Mouse (Mus musculus) urinary bladder, adult 18-20 months (tissue): ENCODE results near the gene Kif26b.

ENCODE experiments used
- DNase-seq, 2 experiments: peaks; one replicate each; pipeline ENCODE4 v3.0.0; 2022; ENCODE audit warnings: low spot score in 2 of 2, mixed read lengths in 2 of 2

Gene Kif26b

DNA sequence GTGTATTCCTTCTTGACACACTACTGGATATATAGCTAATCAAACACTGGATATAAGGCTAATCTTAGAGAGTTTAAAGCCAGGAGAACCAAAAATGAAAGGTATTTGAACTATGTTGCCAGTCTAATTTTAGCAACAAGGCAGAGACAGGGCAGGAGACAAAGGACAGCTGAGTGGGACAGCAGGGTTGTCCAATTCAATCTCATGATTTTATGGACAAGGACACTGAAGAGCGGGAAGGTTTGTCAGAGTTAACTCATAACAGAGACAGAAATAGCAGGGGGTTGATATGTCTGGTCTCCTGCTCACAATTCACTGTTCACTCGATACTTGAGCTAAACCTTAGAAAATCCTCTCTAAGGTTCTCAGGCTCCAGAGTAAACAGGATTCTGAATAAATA, 187.5 kb downstream of the Kif26b start:
- no peak for DNase-seq

DNA sequence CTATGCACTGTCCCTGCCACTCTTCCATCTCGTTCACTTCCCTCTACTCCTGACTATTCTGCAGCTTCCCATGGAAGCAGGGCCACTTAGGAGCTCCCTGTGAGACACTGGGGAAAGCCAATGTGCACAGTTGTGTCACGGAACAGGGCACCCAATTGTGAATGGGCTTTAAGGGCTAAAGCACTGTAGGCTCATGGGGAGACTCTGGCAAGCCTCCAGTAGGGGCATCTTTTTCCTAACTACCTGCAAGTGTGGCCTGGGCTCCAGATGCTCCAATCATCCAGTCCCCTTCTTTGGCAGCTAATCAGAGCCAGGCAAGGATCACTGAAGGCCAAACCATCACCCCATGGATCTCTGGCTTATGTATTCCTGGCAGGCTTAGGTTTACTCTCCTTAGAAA, 191.9 kb downstream of the Kif26b start:
- DNase-seq, result no peak

DNA sequence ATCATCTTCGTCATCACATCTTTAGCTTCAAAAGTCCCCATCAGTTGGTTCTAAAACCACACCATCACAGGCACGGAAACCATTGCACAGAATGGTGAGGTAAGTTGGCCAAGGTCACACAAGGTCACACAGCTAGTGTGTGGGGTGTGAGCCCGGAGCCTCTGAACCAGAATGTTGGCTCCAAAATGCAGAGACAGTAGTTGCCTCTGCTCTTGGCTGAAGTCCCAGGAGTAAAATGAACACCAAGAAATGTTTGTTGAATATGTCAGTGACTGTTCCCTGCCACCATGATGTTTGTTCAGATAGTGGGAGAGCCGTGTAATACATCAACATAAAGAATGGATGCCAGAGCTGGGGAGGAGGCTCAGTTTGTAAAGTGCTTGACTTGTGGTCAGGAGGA, 193.9 kb downstream of the Kif26b start:
- no peak for DNase-seq

DNA sequence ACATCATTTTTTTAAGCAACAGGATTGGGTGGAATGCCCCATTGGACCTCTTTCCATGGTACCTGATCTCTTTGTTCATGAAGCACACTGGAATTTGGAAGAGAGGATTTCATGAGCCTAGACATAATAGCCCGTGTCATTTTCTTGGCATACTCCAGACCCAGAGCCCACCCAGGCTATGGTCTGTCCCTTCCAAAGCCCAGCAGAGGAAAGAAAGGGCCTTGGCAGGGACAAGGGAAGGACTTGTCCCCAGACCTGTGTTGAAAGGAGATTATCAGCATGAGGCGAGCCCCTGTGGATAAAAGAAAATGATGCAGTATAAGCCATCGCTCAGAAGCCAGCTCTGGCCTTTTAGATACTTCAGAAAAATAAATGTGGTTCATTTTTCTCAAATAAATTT, 196.6 kb downstream of the Kif26b start:
- no peak for DNase-seq

DNA sequence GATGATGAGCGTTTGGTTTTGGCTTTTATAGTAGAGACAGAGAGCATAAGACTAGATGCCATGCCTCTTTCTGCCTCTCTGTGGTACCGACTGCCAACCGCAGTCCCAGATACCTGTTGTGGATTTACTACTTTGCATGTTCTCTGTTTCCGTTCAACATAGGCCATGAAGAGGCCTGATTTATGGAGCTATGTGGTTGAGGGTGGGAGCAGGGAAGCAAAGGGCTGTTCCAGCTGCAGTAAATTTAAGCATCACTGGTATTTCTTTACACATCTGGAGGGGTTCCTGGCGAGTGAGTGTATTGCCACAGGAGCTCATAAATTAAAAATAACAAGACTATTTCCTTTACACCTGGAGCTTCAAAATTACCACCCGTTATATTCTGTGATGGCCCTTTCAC, 199.3 kb downstream of the Kif26b start:
- no peak for DNase-seq

DNA sequence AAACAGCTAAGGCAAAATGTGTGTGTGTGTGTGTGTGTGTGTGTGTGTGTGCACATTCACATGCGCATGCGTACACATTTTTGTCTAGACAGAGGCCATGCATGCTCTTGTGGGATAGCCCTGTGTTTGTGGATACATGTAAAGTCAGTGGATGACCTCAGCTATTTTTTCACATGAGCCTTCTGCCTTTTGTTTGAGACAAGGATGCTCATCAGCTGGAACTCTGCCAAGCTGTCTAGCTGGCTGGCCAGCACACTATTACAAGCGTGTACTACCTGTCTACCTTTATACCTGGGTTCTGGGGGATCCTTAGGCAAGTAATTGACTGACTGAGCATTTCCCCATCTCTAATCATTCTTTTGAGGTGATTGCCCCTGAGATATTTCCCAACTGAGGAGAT, 201.3 kb downstream of the Kif26b start:
- DNase-seq, result no peak

DNA sequence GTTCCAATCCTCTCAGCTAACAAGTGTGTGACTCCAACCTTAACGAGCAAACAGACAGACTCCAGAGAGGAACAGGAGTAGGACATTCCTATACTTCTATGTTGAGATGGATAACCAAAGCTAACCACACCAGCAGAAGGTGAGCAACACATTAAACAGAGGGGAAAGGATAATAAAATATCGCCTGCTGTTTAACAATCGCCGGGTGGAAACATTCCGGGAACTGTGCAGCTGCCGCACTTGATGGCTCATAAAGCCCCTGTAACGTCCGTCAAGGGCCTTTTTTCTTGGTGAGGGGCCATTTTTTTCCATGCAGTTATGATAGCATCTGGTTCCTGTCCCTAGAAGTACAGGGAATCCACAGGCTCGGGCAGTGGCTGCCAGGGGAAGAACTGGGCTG, 204.1 kb downstream of the Kif26b start:
- no peak for DNase-seq

DNA sequence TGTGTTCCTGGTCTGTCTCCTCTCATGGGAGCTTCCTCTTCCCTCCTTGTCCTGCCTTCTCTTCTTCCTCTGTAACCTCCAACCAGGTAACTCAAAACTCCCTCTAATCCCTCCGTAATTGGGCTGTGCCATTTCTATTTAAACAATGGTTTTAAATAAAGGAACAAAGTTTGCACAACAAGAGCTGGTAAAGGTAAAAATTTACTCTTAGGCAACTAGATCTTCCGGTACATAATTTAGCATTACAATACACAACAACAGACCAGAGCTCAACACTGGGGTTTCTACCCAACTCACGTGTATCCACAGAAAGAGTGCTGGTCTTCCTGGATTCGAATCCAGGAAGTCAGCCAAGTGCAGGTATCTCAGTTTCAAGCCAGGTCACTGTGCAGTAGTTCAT, 205.7 kb downstream of the Kif26b start:
- DNase-seq, result no peak

DNA sequence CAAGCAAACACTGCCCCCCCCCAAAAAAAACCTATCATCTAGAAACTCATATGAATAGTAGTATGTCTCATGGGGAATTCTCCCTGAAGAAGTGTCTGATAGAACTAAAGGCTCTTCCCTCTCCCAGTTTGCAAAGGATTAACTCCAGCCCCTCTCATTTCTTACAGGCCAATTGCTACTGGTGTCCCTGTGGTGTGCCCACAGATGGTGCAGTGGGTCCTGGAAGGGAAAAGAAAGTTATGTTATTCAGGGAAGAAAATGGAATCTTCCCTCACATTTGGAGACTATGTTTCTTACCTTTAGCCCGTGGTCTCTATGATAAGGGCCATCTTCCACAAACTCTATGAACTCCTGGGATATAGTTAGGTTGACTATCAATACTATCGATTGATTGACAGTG, 208.0 kb downstream of the Kif26b start:
- DNase-seq, result no peak

DNA sequence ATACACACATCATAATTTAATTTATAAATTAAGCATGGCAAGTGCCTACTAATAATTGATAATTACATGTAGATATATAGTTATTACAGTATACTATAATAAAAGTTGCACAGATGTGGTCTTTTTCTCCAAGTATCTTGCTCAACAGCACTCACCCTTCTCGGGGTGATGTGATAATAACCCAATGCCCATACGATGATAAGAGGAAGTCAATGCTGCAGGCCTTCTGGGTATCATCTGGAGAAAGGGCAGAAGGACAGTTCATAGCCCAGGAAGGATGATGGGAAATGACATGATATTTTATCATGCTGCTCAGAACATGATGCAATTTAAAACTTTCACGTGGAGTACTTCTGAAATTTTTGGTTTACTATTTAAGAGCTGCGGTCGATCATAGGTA, 214.9 kb downstream of the Kif26b start:
- no peak for DNase-seq

DNA sequence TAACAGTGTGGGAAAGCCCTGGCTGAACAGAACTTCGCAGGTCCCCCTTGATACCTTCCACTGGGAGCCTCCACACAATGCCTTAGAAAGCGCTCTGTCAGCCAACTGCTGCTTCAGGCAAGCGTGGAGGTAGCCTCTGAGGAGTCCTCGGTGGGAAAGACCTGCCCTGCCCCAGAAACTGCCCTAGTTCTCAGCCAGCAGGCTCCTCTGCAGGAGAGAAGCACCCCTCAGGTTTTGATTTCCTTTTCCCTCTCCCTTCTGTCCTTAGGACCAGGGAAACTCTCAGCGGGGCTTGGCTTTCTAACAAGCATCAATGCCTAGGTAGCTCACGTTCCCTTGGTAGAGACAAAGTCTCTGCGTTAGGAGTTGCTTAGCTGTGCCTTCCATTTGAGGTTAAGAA, 215.6 kb downstream of the Kif26b start:
- no peak for DNase-seq

DNA sequence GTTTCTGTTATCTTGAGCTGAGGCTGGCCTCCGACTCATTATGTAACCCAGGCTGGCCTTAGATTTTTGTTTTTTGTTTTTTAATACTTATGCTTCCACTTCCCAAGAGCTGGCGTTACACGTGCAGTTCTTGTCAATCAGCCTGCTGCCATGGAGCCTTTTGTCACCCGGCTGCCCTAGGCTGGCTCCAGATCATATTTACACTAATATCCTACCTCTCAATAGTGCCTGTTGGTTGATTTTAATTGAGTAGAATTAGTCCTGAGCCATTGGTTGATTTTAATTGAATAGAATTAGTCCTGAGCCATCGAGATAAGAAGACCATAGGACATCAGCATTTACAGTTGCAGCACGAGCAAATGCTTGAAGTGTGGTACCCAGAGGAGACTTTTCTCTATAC, 216.0 kb downstream of the Kif26b start:
- no peak for DNase-seq

DNA sequence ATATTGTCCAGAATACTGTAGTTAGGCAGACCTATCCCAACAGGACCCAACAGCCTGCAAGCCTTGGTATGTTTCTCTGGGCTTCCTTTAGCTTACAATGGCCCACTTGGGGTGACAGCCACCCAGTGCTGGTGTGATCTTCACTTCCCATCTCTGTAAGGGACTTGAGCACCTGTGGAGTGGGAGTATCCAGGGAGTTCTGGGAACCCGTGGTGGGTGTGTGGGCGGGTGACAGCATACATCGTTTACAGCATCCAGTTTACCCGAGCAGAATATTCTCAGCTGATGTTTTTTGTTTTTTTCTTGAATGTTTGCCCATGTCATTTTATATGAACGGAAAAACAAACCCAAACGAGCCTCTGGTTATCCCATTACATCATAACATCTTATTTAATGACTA, 216.5 kb downstream of the Kif26b start:
- no peak for DNase-seq

DNA sequence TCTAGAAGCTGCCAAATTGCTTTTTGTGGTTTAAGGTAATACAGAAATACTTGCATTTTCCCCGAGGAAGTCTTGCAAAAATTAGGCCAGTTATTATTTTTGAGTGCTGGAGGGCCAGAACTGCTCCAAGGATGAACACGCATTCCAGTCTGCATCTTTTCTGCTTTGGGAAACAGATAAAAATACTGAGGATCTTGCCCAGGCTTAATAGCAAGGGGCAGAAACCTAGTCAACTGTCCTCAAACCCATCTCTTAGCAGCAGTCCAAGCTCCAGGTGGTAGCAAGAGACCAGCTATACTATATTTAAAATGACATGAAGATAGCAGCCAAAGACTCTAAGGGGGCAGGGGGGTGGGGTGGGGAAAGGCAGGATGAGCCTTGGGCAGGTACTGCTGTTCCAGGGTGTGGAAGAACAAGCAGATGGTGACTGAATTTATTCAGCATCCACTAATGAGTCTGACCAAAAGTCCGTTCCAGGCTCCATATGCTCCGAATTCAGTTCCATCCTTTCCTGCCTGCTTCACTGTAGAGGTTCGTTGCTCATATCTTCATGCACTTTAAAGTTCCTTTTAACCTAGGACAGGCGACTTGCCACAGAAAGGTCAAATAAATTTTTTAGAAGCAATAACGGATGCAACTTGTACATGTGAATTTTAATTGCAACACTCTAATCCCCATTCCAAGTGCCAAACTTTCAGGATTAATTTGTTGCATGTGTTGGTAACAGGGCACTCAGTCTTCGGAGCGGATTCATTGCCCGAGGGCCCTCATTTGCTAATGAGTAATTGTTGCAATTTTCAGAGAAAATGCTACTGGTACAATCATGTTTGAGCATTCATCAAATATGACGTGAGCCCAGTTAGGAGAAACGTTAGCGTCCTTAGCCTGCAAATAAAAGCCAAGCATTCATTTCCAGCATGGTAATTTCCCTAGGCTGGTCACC, 218.6 kb downstream of the Kif26b start:
- no peak for DNase-seq

DNA sequence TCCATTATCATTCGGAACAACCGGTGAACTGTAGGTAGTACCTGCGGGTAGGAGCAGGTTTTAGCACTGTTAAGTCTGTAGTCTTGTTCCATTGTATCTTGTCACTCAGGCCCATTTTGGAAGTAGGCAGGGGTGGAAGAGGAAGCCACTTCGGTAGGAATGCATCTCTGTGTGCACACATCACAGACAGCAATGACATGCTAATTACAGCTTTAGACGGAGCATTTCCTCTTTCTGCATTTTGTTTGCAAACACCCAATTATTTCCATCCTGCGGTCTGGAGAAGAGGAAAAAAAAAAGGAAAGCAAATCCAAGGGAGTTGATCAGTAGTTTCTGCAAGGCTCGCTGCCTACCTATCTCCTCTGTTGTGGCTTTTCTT, 219.3 kb downstream of the Kif26b start:
- DNase-seq, result no peak

DNA sequence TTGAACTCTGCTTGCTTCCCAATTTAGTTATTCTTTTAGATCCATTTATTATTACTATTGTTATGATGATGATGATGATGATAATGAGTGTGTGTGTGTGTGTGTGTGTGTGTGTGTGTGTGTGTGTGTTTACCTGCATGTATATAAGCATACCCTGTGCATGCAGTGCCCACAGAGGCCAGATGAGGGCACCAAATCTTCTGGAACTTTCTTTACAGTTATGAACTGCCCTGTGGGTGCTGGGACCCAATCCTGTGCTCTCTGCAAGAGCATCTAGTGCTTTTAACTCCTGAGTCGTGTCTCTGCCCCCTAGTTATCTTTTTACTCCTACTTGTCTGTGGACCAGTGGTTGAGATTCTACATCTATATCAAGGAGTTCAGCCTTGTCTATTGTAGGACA, 219.7 kb downstream of the Kif26b start:
- no peak for DNase-seq

DNA sequence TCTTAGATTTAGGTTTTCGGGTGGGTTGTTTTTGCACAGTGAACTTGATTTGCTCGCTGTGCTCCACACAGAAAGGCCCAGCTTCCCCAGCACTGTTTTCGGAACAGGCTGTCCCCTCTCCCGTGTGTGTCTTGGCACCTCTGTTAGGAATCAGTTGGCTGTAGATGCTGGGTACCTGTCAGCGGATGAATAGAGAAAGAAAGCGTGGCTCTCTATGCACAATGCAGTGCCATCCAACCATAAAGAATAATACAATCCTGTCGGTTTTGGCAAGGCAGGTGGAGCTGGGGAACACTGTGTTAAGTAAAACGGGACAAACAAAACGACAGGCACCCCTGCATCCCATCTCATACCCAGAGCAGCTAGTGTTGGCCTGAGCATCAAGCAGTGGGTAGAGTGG, 220.9 kb downstream of the Kif26b start:
- DNase-seq, result no peak

DNA sequence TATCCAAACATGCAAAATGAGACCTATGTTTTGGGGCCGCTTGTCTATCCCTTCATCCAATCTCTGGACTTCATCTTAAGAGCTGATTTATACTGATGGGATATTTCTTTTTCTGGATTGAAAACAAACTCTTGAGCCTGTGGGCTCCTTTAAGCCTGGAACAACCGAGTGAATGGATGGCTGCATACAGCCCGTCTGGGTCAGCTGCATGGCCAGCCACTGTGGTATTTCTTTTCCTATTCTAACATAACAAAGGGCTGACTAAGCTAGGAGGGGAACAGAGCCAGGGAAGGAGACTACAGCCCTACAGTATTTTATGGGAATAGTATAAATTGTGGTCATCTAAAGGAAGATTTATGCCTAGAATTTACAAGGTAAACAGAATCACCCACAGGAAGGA, 229.5 kb downstream of the Kif26b start:
- no peak for DNase-seq

DNA sequence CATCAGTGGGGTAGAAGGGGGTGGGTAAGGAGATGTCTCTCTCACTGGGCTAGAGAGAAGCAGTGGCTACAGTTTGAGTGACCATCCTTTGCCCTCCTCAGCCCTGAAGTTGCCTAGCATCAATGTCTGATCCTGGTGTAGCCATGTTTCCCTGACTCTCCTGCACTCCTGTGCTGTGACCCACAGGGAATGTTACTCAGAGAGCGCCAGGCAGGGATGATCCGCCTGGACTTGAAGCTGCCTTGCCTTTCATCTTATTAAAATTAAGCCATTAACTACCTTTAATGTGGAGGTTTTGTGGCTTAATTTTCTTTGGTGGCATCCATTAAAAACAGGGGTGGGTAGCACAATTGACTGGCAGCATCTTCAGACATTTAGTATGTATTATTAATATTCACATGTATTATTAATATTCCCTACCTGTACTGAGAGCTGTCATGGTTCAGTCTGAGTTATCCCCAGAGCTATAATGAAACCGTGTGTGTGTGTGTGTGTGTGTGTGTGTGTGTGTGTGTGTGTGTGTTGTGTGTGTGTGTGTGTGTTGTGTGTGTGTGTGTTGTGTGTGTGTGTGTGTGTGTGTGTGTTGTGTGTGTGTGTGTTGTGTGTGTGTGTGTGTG, 233.3 kb downstream of the Kif26b start:
- no peak for DNase-seq

DNA sequence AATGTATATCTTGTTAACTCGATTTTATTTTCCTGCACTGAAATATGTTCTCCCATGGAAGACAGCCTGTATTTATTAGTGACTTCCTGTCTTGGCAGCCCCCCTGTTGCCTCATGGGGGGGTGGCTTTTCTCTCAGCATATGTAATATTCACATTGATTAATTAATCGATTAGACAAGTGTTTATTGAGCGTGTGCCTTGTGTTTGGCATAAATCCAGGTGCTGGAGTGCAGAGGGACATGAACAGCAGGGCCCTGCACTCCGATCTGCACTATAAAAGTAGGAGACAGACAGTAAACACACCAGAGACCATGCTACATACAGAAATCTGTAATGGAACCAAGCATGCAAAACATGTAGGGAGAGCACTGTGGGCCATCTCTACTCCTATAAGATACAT, 236.0 kb downstream of the Kif26b start:
- DNase-seq, result no peak

DNA sequence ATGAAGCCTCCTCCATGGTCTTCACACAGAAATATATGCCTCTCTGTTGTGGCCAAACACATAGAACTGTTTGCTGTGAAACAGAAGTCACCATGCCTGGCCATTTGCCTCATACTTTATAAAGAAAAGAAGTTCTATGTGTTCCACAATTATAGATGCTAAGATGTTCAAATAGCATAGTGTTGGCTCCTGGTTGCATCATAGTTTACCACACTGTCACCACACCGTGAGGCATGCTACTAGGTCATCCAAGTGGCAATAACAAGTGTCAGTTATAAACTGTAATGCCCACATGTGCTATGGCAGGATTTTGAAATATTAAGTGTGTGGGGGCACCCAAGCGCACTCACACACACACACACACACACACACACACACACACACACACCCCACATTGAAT, 236.7 kb downstream of the Kif26b start:
- DNase-seq, result no peak

DNA sequence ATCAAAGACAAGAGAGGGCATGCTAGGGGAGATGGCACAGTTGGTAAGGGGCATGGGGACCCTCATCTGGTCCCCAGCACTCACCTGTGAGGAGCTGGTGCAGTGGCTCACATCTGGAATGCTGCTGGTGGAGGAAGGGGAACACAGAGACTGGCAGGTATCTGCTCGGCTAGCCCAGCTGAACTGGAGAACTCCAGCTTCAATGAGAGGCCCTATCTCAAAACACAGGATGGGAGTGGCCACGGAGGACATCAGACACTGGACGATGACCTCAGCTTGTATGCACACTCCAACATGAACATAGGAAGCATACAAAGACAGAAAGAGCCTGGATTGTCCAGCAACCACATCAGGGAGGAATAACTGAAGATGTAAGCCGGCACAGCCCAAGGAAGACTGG, 240.1 kb downstream of the Kif26b start:
- no peak for DNase-seq

DNA sequence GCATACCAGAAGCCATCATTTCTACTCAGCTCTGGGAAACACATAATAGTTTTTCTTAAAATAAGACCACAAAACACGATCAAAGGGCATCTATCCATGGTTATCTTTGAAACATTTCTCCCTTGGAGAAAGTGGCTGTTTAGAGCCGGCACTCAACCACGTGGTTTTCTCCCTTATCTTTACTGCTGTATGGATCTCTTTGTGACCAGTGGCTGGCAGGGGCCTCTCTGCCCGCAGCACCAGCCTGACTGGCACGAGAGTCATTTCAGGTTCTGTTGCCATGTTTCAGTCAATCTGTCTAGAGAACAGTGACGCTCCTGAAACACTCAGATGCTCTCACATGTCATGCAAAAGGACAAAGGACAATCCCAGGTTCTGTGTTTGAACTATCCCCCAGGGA, 241.1 kb downstream of the Kif26b start:
- DNase-seq, result no peak
